Comparison of ENCODE assay signal across 9 mouse cellular contexts in genomic region chr2:27702904-27703666, GRCm38 (mm10). TPM values are rescaled to one million over a fixed set of nuclear protein-coding genes. Genes with fewer than 3 reads are reported as not detected.
DNase-seq lines count a peak whose midpoint lies in the region; ATAC-seq and TF ChIP-seq lines count a peak whose summit lies in the region.
"Had no signal": no experiment of that assay in that cellular context is flagged by ENCODE, and none has a peak within 500 bp of the region (broad histone marks: within the 10 kb centered on the region; RNA-seq: fewer than 3 reads in every experiment).

No protein-coding gene starts in this region.

- H3K9me3 ChIP-seq in lung, embryonic 14.5 days (ENCODE audit: low read depth, low read length), result no peaks in the 10 kb centered on the region
- no peaks in the 10 kb centered on the region for H3K9me3 ChIP-seq in embryonic facial prominence, embryonic 15.5 days (replicated peaks)
- no peaks in the 10 kb centered on the region for H3K9me3 ChIP-seq in liver, embryonic 11.5 days (ENCODE audit: control insufficient read depth, low read length)
- no peaks in the 10 kb centered on the region for H3K9me3 ChIP-seq in hindbrain, embryonic 16.5 days (ENCODE audit: control insufficient read depth, low read length)

- H3K9ac ChIP-seq in lung, embryonic 14.5 days, result no peak overlapping the region
- H3K9ac ChIP-seq in embryonic facial prominence, embryonic 15.5 days, result no peak overlapping the region
- H3K9ac ChIP-seq in liver, embryonic 11.5 days (ENCODE audit: low read depth, low read length), result no peak overlapping the region
- H3K9ac ChIP-seq in hindbrain, embryonic 16.5 days (ENCODE audit: low read depth, low read length), result no peak overlapping the region

- 48% methylated on average over 10 of the region's 10 CpGs for WGBS in lung, embryonic 14.5 days
- WGBS in embryonic facial prominence, embryonic 15.5 days, result 59% methylated on average over 10 of the region's 10 CpGs
- 22% methylated on average over 10 of the region's 10 CpGs for WGBS in liver, embryonic 11.5 days
- 86% methylated on average over 10 of the region's 10 CpGs for WGBS in hindbrain, embryonic 16.5 days

- no peak overlapping the region for H3K4me2 ChIP-seq in lung, embryonic 14.5 days
- no peak overlapping the region for H3K4me2 ChIP-seq in embryonic facial prominence, embryonic 15.5 days (replicated peaks)
- H3K4me2 ChIP-seq in liver, embryonic 11.5 days, result peak overlapping the region; percentile 60
- no peak overlapping the region for H3K4me2 ChIP-seq in hindbrain, embryonic 16.5 days (ENCODE audit: low read length)

- TF ChIP-seq CTCF in lung, embryonic 14.5 days (IDR thresholded peaks at IDR 0.05; ENCODE audit: low read depth), result no peak

- H3K36me3 ChIP-seq in lung, embryonic 14.5 days (ENCODE audit: insufficient read depth), result no peaks in the 10 kb centered on the region
- no peaks in the 10 kb centered on the region for H3K36me3 ChIP-seq in embryonic facial prominence, embryonic 15.5 days
- H3K36me3 ChIP-seq in liver, embryonic 11.5 days (ENCODE audit: control insufficient read depth, insufficient read depth, low read length), result no peaks in the 10 kb centered on the region
- no peaks in the 10 kb centered on the region for H3K36me3 ChIP-seq in hindbrain, embryonic 16.5 days (ENCODE audit: control insufficient read depth, insufficient read depth, low read length)

- no peaks in the 10 kb centered on the region for H3K27me3 ChIP-seq in lung, embryonic 14.5 days (ENCODE audit: insufficient read depth, low read length)
- H3K27me3 ChIP-seq in embryonic facial prominence, embryonic 15.5 days, result no peaks in the 10 kb centered on the region
- no peaks in the 10 kb centered on the region for H3K27me3 ChIP-seq in liver, embryonic 11.5 days (replicated peaks; ENCODE audit: control insufficient read depth, insufficient read depth, low read length)
- no peaks in the 10 kb centered on the region for H3K27me3 ChIP-seq in hindbrain, embryonic 16.5 days (replicated peaks; ENCODE audit: control insufficient read depth, insufficient read depth, low read length)

- peaks cover 38% of the 10 kb centered on the region for H3K4me1 ChIP-seq in lung, embryonic 14.5 days (ENCODE audit: insufficient read depth)
- peaks cover 78% of the 10 kb centered on the region for H3K4me1 ChIP-seq in embryonic facial prominence, embryonic 15.5 days
- H3K4me1 ChIP-seq in liver, embryonic 11.5 days (replicated peaks; ENCODE audit: control insufficient read depth, insufficient read depth, low read length), result peaks cover 62% of the 10 kb centered on the region
- peaks cover 31% of the 10 kb centered on the region for H3K4me1 ChIP-seq in hindbrain, embryonic 16.5 days (ENCODE audit: control insufficient read depth, insufficient read depth, low read depth, low read length)

- no peak overlapping the region for H3K4me3 ChIP-seq in lung, embryonic 14.5 days (ENCODE audit: low read depth, low read length)
- no peak overlapping the region for H3K4me3 ChIP-seq in embryonic facial prominence, embryonic 15.5 days (replicated peaks)
- peak overlapping the region; percentile 13; the same call in 1 of the 2 replicates for H3K4me3 ChIP-seq in liver, embryonic 11.5 days (ENCODE audit: low read depth, low read length)
- H3K4me3 ChIP-seq in hindbrain, embryonic 16.5 days (ENCODE audit: low read length), result no peak overlapping the region

- DNase-seq in lung, embryonic 14.5 days, result no peak
- DNase-seq in lung, postnatal 14 days, result no peak
- DNase-seq in liver, embryonic 11.5 days (ENCODE audit: low spot score), result peak; percentile 68
- peak; percentile 90 for DNase-seq in urinary bladder, postnatal 14 days (ENCODE audit: low spot score)
- DNase-seq in ovary, postnatal 36 days (ENCODE audit: low spot score), result no peak
- no peak for DNase-seq in embryo, embryonic 11 days
- DNase-seq: heart, postnatal 10 days had no signal

- no peak for ATAC-seq in lung, embryonic 14.5 days (ENCODE audit: insufficient read depth)
- ATAC-seq in embryonic facial prominence, embryonic 15.5 days (ENCODE audit: insufficient number of reproducible peaks, low FRiP score, low TSS enrichment, low read depth), result no peak
- ATAC-seq in liver, embryonic 11.5 days (replicated peaks; ENCODE audit: low FRiP score), result peak; percentile 93
- no peak for ATAC-seq in hindbrain, embryonic 16.5 days

- H3K27ac ChIP-seq in lung, embryonic 14.5 days (ENCODE audit: low read depth), result peak overlapping the region; percentile 37; the same call in 1 of the 2 replicates
- peak overlapping the region; percentile 71 for H3K27ac ChIP-seq in embryonic facial prominence, embryonic 15.5 days (replicated peaks)
- H3K27ac ChIP-seq in liver, embryonic 11.5 days (ENCODE audit: low read depth, low read length), result peak overlapping the region; percentile 36
- no peak overlapping the region for H3K27ac ChIP-seq in hindbrain, embryonic 16.5 days (ENCODE audit: low read depth, low read length)

RNA-seq across cellular contexts. Expression of gene Rxra, which starts 26.8 kb away (rescaled TPM):
- polyA plus RNA-seq in lung, embryonic 14.5 days (2014; fragmentation: Nextera tagmentation; extraction: Ambion mirVana), result 9.1 and 10.3 TPM in 2 replicates
- polyA plus RNA-seq in embryonic facial prominence, embryonic 15.5 days (2015; fragmentation: Nextera tagmentation; extraction: Ambion mirVana), result 18.7 and 22.4 TPM in 2 replicates
- 5.2 and 5.5 TPM in 2 replicates for polyA plus RNA-seq in liver, embryonic 11.5 days (2014; fragmentation: Nextera tagmentation; extraction: Ambion mirVana)
- 3.4 and 4.0 TPM in 2 replicates for polyA plus RNA-seq in hindbrain, embryonic 16.5 days (2015; fragmentation: Nextera tagmentation; extraction: Ambion mirVana)

Comparison
In these comparisons a context has a peak if more than half of its experiments do, and no peak if none do; other contexts are left out.
1. DNase-seq: peak in liver, embryonic 11.5 days (single experiment) and urinary bladder, postnatal 14 days (single experiment); none in lung, embryonic 14.5 days (single experiment), lung, postnatal 14 days (single experiment), ovary, postnatal 36 days (single experiment) and embryo, embryonic 11 days (single experiment).